Mouse (Mus musculus): Measurements from ENCODE around the gene Ifitm10. TPM values are rescaled to one million over a fixed set of nuclear protein-coding genes. Genes with fewer than 3 reads are reported as not detected.

The Ifitm10 gene
- polyA plus RNA-seq, 1 experiment from 2014 or later = 7.5 TPM

DNA sequence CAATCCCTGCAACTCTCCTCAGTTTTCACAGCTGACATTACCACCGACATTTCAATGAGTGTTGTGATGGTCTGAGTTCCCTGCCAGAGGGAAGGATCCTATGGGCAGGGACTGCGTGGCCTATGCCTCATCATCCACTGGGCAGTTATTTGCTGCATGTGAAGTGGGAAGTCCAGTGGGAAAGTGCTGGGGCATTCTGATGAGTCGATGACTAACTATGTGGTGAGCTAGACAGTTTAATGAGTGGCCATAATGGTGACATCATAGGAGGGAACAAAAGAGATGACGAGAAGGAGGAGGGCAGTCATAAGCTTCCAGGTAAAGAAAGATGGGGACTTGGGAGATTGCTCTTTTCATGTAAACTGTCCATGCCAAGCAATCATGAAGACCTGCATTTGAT is 10.4 kb downstream of the Ifitm10 start:
- Histone ChIP-seq H3K9me3 (ENCODE audit: control insufficient read depth, low read length) (no peaks in the 10 kb centered on the region), H3K9ac (ENCODE audit: low read length) (no peak overlapping the region), H3K4me3 (ENCODE audit: control insufficient read depth in 1 of 2, insufficient read depth in 1 of 2, low read depth in 1 of 2, low read length in 2 of 2) (no peak overlapping the region), H3K36me3 (ENCODE audit: control insufficient read depth, insufficient read depth, low read length) (no peaks in the 10 kb centered on the region), H3K4me2 (ENCODE audit: low read length) (no peak overlapping the region), H3K4me1 (ENCODE audit: control insufficient read depth in 2 of 2, insufficient read depth in 2 of 2, low read length in 2 of 2) (no peaks in the 10 kb centered on the region), H3K27ac (replicated peaks in 1 of 2; ENCODE audit: control insufficient read depth in 1 of 2, insufficient read depth in 1 of 2, low read depth in 2 of 2, low read length in 2 of 2) (no peak overlapping the region), H3K27me3 (ENCODE audit: control insufficient read depth, insufficient read depth, low read length) (no peaks in the 10 kb centered on the region)
- no peak for ATAC-seq (ENCODE audit: insufficient number of reproducible peaks, insufficient read depth, low FRiP score, low read depth)
- WGBS = 65% methylated on average over 4 of the region's 4 CpGs

- no peaks in the 10 kb centered on the region for H3K9me3 ChIP-seq (ENCODE audit: control insufficient read depth, low read length)
- no peaks in the 10 kb centered on the region for H3K36me3 ChIP-seq (ENCODE audit: control insufficient read depth, insufficient read depth, low read length)
- no peak overlapping the region for H3K9ac ChIP-seq (ENCODE audit: low read length)
- H3K27me3 ChIP-seq (ENCODE audit: control insufficient read depth, insufficient read depth, low read length) = no peaks in the 10 kb centered on the region
- H3K4me2 ChIP-seq (ENCODE audit: low read length) = no peak overlapping the region
- H3K4me1 ChIP-seq (ENCODE audit: control insufficient read depth in 2 of 2, insufficient read depth in 2 of 2, low read length in 2 of 2) = no peaks in the 10 kb centered on the region; a peak in 1 of 4 replicates
- no peak for ATAC-seq (ENCODE audit: insufficient number of reproducible peaks, insufficient read depth, low FRiP score, low read depth)
- no peak overlapping the region for H3K27ac ChIP-seq (replicated peaks in 1 of 2; ENCODE audit: control insufficient read depth in 1 of 2, insufficient read depth in 1 of 2, low read depth in 2 of 2, low read length in 2 of 2)
- no peak overlapping the region for H3K4me3 ChIP-seq (ENCODE audit: control insufficient read depth in 1 of 2, insufficient read depth in 1 of 2, low read depth in 1 of 2, low read length in 2 of 2)
Observed at GRCm38 (mm10) chr7:142360743-142361142, 12.8 kb downstream of the Ifitm10 start.

DNA sequence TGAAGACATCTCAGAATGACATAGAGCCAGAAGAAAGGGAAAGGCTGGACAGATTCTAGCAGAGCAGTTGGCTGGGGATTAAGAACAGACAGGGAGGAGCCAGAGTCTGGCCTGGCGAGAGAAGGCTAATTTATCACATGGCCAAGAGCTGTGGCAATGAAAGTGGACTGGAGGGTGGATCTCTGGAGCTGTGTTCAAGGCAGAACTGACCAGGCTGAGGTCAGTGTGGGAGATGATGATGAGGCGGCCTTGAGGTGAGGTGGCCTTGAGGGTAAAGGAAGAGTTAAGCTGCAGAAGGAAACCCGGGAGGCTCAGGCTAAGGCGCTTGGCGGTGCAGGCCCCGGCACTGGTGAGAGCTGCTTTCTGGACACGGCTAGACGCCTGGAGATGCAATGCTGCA is 14.4 kb downstream of the Ifitm10 start:
- no peak for ATAC-seq (ENCODE audit: insufficient number of reproducible peaks, insufficient read depth, low FRiP score, low read depth)
- WGBS = 73% methylated on average over 8 of the region's 8 CpGs

GRCm38 (mm10) chr7:142357566-142357965 is 16.0 kb downstream of the Ifitm10 start:
- Histone ChIP-seq H3K9ac (ENCODE audit: low read length) (no peak overlapping the region), H3K4me3 (ENCODE audit: control insufficient read depth in 1 of 2, insufficient read depth in 1 of 2, low read depth in 1 of 2, low read length in 2 of 2) (no peak overlapping the region), H3K36me3 (ENCODE audit: control insufficient read depth, insufficient read depth, low read length) (no peaks in the 10 kb centered on the region), H3K4me1 (ENCODE audit: control insufficient read depth in 2 of 2, insufficient read depth in 2 of 2, low read length in 2 of 2) (peaks cover 10 to 13% of the 10 kb centered on the region in 2 experiments; a peak in 3 of 4 replicates), H3K4me2 (ENCODE audit: low read length) (no peak overlapping the region), H3K27me3 (ENCODE audit: control insufficient read depth, insufficient read depth, low read length) (no peaks in the 10 kb centered on the region), H3K9me3 (ENCODE audit: control insufficient read depth, low read length) (no peaks in the 10 kb centered on the region), H3K27ac (replicated peaks in 1 of 2; ENCODE audit: control insufficient read depth in 1 of 2, insufficient read depth in 1 of 2, low read depth in 2 of 2, low read length in 2 of 2) (no peak overlapping the region)
- 86% methylated on average over 3 of the region's 3 CpGs for WGBS
- ATAC-seq (ENCODE audit: insufficient number of reproducible peaks, insufficient read depth, low FRiP score, low read depth) = no peak

More for the DNA sequence above, 14.4 kb downstream of the Ifitm10 start:
- Histone ChIP-seq H3K9me3 (ENCODE audit: control insufficient read depth, low read length) (no peaks in the 10 kb centered on the region), H3K9ac (ENCODE audit: low read length) (no peak overlapping the region), H3K4me2 (ENCODE audit: low read length) (no peak overlapping the region), H3K36me3 (ENCODE audit: control insufficient read depth, insufficient read depth, low read length) (no peaks in the 10 kb centered on the region), H3K4me1 (ENCODE audit: control insufficient read depth in 2 of 2, insufficient read depth in 2 of 2, low read length in 2 of 2) (peaks cover 7 to 8% of the 10 kb centered on the region in 2 experiments; a peak in 3 of 4 replicates), H3K27ac (replicated peaks in 1 of 2; ENCODE audit: control insufficient read depth in 1 of 2, insufficient read depth in 1 of 2, low read depth in 2 of 2, low read length in 2 of 2) (no peak overlapping the region), H3K27me3 (ENCODE audit: control insufficient read depth, insufficient read depth, low read length) (no peaks in the 10 kb centered on the region), H3K4me3 (ENCODE audit: control insufficient read depth in 1 of 2, insufficient read depth in 1 of 2, low read depth in 1 of 2, low read length in 2 of 2) (no peak overlapping the region)

DNA sequence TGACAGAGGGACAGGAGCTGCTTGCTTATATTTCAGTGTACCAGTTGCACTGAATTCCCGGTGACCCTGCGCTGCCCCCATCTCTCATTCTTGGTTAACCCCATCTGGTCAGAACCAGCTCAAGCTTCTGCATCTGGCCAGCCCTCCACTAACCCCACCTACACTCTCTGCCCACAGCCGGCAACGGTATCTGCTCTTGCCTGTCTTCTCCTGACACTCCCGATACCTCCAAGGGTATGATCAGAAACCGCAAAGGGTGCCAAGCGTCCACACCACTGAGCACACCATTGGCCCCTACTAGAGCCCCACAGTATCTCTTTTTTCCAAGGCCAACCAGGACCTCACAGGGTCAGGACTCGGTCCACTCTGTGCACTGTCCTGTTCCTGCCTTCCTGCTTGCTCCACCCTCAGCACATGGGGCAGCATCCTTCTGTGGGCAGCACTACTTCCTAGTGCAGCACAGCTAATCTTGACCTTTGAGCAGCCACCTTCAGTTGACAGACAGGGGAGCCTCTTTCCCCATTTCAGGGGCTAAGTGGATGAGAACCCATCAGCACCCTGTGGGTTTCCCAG is 18.8 kb downstream of the Ifitm10 start:
- H3K4me1 ChIP-seq (ENCODE audit: control insufficient read depth in 2 of 2, insufficient read depth in 2 of 2, low read length in 2 of 2) = peaks cover 10 to 13% of the 10 kb centered on the region in 2 experiments; a peak in 3 of 4 replicates
- no peak for ATAC-seq (ENCODE audit: insufficient number of reproducible peaks, insufficient read depth, low FRiP score, low read depth)
- H3K27me3 ChIP-seq (ENCODE audit: control insufficient read depth, insufficient read depth, low read length) = no peaks in the 10 kb centered on the region
- no peaks in the 10 kb centered on the region for H3K9me3 ChIP-seq (ENCODE audit: control insufficient read depth, low read length)
- WGBS = 49% methylated on average over 8 of the region's 8 CpGs
- H3K4me2 ChIP-seq (ENCODE audit: low read length) = no peak overlapping the region
- no peak overlapping the region for H3K9ac ChIP-seq (ENCODE audit: low read length)
- no peak overlapping the region for H3K27ac ChIP-seq (replicated peaks in 1 of 2; ENCODE audit: control insufficient read depth in 1 of 2, insufficient read depth in 1 of 2, low read depth in 2 of 2, low read length in 2 of 2)
- H3K4me3 ChIP-seq (ENCODE audit: control insufficient read depth in 1 of 2, insufficient read depth in 1 of 2, low read depth in 1 of 2, low read length in 2 of 2) = no peak overlapping the region
- H3K36me3 ChIP-seq (ENCODE audit: control insufficient read depth, insufficient read depth, low read length) = no peaks in the 10 kb centered on the region

- Histone ChIP-seq H3K27ac (replicated peaks in 1 of 2; ENCODE audit: control insufficient read depth in 1 of 2, insufficient read depth in 1 of 2, low read depth in 2 of 2, low read length in 2 of 2) (no peak overlapping the region), H3K27me3 (ENCODE audit: control insufficient read depth, insufficient read depth, low read length) (no peaks in the 10 kb centered on the region), H3K4me1 (ENCODE audit: control insufficient read depth in 2 of 2, insufficient read depth in 2 of 2, low read length in 2 of 2) (peaks cover 10 to 13% of the 10 kb centered on the region in 2 experiments; a peak in 3 of 4 replicates), H3K4me3 (ENCODE audit: control insufficient read depth in 1 of 2, insufficient read depth in 1 of 2, low read depth in 1 of 2, low read length in 2 of 2) (no peak overlapping the region), H3K36me3 (ENCODE audit: control insufficient read depth, insufficient read depth, low read length) (no peaks in the 10 kb centered on the region), H3K9ac (ENCODE audit: low read length) (no peak overlapping the region), H3K9me3 (ENCODE audit: control insufficient read depth, low read length) (no peaks in the 10 kb centered on the region), H3K4me2 (ENCODE audit: low read length) (no peak overlapping the region)
- 59% methylated on average over 5 of the region's 5 CpGs for WGBS
- no peak for ATAC-seq (ENCODE audit: insufficient number of reproducible peaks, insufficient read depth, low FRiP score, low read depth)
Observed at GRCm38 (mm10) chr7:142353854-142354253, 19.7 kb downstream of the Ifitm10 start.

DNA sequence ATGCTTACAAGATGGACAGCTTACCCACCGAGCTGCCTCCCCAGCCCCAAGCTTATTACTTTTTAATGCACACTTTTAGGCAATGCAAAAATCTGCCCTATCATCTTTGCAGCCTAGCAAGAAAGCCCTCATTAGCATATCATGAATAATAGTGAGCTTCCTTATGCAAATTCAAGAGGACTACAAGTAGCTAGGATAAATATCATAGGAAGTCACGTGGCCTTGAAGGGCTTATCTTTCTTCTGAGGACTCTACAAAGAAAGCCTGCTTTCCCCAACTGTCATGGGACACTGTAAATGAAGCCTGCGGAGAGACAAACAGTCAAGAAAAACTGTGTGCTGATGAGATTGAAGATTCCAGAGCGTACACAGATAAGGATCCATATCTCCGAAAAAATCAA is 22.0 kb downstream of the Ifitm10 start:
- Histone ChIP-seq H3K9ac (ENCODE audit: low read length) (no peak overlapping the region), H3K27ac (replicated peaks in 1 of 2; ENCODE audit: control insufficient read depth in 1 of 2, insufficient read depth in 1 of 2, low read depth in 2 of 2, low read length in 2 of 2) (no peak overlapping the region), H3K4me1 (ENCODE audit: control insufficient read depth in 2 of 2, insufficient read depth in 2 of 2, low read length in 2 of 2) (peaks cover 10 to 13% of the 10 kb centered on the region in 2 experiments; a peak in 3 of 4 replicates), H3K4me2 (ENCODE audit: low read length) (no peak overlapping the region), H3K4me3 (ENCODE audit: control insufficient read depth in 1 of 2, insufficient read depth in 1 of 2, low read depth in 1 of 2, low read length in 2 of 2) (no peak overlapping the region), H3K27me3 (ENCODE audit: control insufficient read depth, insufficient read depth, low read length) (no peaks in the 10 kb centered on the region), H3K36me3 (ENCODE audit: control insufficient read depth, insufficient read depth, low read length) (no peaks in the 10 kb centered on the region), H3K9me3 (ENCODE audit: control insufficient read depth, low read length) (no peaks in the 10 kb centered on the region)
- 70% methylated on average over 5 of the region's 5 CpGs for WGBS
- ATAC-seq (ENCODE audit: insufficient number of reproducible peaks, insufficient read depth, low FRiP score, low read depth) = no peak

Measured in heart, embryonic 14.5 days (tissue).